Mouse (Mus musculus) monocyte, adult 5-6 weeks (primary cell): ENCODE data around the gene Gm28043. TPM values are rescaled to one million over a fixed set of nuclear protein-coding genes. Genes with fewer than 3 reads are reported as not detected.
"Not testable (repeated sequence)": the region's sequence is repeated elsewhere in the genome, so short reads cannot be mapped to it uniquely, and the experiment has no call there.

Experiments
- ATAC-seq: fragments of 153-309, 156-312 bp; replicated peaks from 2 replicates; pipeline ENCODE4 v1.8.0; 2017; ENCODE audit warnings: mild to moderate bottlenecking; ENCODE audit not compliant: low TSS enrichment, insufficient number of reproducible peaks, severe bottlenecking, poor library complexity, low FRiP score
- total RNA-seq: library from RNA; stranded (forward); fragments of 200-1000, 200-491, 200-594 nt; gene quantifications from 3 replicates; pipeline ENCODE4 v1.2.3, GENCODE M21; 2017

Gm28043 gene
- total RNA-seq, 1 experiment from 2014 or later: 17.9 TPM

GRCm38 (mm10) chr17:29702938-29703710, 88.4 kb downstream of the Gm28043 start:
- ATAC-seq: no peak

DNA sequence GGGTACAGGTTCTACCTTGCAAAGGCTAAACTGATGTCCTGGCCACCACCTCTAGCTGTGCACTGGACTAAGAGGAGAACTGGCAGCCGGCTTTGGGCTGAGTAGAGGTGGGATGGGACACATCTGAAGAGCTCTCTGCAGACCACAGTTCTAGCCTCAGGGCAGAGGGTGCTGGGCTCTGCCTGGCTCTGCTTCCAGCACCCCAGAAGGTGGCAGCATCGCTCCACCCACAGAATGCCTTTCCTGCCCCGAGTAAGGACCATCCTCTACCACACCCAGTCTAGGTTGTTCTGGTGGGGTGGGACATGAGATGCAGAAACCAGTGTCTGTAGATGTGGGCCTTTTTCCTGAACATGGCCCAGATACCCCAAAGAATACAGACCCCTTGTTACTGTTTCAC, 90.1 kb downstream of the Gm28043 start:
- no peak for ATAC-seq

- no peak for ATAC-seq
Observed at GRCm38 (mm10) chr17:29705881-29706280, 91.2 kb downstream of the Gm28043 start.

GRCm38 (mm10) chr17:29706981-29707545, 92.4 kb downstream of the Gm28043 start:
- ATAC-seq: no peak

DNA sequence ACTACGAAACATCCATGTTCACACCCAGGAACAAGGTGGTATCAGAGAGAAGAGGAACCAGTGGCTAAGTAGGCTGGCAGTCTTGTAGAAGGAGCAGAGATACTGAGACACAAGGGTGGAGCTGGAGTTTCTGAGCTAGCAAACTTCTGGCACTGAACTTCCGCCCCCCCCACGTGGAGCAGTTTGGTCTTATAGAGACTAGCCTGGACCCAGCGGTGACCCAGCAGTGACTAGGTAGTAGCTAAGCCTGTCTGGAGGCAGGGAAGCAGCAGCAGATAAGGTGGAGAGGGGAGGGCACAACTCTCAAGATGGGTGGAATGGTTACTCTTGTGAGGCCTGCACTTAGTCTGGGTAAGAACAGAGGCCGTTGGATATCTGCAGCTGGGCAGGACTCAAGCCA, 94.1 kb downstream of the Gm28043 start:
- ATAC-seq: no peak

DNA sequence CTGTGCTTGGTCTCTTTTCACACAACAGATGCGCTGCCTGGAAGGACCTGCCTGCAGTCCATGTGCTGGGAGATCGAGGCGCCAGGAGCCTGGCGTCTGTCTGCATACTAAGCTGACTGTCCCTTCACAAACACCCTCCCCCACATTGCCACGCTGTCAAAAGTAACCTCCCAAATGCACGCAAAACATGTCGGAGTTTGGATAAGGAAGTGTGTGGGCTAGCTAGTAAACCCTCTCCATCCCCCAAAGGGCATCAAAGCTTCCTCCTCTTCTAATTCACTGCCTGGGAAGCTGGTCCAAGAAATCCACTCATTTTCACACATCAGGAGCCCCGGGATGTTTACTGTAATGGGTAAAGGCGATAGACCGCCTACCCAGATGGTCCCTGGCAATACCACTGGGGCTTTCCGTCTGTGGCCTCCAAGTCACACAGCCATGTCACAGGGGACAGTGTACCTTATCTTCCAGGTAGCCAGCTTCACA, 95.9 kb downstream of the Gm28043 start:
- no peak for ATAC-seq

GRCm38 (mm10) chr17:29711076-29711744, 96.5 kb downstream of the Gm28043 start:
- no peak for ATAC-seq

DNA sequence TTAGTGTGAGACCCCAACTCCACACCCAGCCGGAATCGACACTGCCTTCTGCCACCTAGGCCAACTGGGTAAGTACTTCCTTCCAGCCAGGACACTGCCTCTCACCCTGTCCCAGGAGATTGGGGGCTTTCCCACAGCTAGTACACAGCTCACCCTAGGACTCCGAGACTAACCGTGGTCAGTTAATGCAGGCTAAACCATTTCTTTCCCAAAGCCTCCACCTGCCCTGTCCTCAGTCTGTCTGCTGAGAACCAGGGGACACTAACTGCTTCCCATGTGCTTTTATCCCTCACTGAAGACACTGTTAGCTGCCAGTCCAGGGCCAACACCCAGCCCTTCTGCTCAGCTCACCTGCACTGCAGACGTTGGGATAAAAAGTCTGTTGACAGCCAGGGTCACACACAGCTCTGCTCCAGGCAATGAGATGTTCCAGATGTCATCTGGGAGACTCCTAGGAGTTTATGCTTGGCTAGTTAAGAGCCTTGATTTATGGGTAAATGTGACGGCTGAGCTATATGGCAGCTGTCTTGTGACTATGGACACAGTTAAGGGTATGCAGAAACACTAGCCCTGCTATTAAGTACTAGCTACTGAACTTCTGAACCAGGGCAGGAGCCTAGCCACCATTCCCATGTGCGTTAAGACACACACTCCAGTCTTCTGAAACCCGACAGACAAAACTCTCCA, 97.2 kb downstream of the Gm28043 start:
- no peak for ATAC-seq

GRCm38 (mm10) chr17:29712565-29712964, 97.9 kb downstream of the Gm28043 start:
- ATAC-seq: no peak

DNA sequence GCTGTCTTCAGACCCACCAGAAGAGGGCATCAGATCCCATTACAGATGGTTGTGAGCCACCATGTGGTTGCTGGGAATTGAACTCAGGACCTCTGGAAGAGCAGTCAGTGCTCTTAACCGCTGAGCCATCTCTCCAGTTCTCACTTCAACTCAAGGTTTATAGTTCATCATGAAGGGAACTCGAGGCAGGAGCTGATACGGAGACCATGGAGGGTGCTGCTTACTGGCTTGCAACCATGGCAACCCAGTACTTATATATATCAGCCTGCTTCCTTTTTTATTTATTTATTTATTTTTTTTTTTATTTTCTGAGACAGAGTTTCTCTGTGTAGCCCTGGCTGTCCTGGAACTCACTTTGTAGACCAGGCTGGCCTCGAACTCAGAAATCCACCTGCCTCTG, 99.1 kb downstream of the Gm28043 start:
- ATAC-seq: not testable (repeated sequence)

GRCm38 (mm10) chr17:29716732-29717445, 102.2 kb downstream of the Gm28043 start, which contains the start of gene Ccdc167:
Gene Ccdc167 (minus strand): TSS chr17:29717044.
- peak; percentile 99 for ATAC-seq

GRCm38 (mm10) chr17:29718660-29719059, 104.0 kb downstream of the Gm28043 start:
- no peak for ATAC-seq

DNA sequence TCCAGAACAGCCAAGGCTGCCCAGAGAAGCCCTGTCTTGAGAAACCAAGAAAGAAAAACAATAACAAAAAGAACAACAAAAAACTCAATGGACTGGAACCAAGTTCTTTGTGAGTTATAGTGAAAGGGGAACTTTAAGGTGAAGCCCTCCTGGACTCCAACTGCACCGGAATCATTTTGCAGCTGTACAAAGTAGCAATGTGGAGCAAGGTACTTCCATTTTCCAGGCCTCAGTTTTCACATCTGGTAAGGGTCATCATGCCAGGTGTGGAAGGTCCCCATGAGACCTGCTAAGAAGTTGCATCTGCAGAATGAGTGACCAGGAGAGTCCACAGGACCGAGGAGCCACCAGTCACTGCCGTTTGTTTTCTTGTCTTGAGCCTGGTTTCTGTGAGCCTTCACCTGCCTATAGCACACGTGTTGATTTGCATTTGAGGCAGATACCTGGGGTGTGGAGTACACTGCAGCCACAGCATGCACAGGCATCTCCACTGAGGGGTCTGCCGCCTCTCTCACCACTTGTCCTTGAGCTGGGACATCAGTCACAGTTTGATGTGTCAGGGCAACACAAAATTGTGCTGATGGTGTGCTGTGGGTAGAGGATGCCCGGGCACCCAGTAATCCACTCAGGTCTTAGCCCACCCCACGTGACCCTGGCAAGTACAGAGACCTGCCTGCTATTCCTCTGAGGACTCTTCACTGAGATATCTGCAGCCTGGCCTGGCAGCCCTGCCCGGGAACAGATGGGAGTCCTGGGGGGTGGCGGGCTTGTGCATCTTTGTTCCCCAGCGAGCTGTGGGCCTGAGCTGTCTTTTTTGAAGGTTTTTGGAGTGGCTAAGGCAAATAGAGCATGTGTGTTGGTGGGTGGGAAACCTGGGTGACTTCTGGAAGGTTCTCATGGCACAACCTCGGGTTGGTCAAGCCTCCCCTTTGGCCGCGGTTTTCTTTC, 105.2 kb downstream of the Gm28043 start:
- no peak for ATAC-seq

DNA sequence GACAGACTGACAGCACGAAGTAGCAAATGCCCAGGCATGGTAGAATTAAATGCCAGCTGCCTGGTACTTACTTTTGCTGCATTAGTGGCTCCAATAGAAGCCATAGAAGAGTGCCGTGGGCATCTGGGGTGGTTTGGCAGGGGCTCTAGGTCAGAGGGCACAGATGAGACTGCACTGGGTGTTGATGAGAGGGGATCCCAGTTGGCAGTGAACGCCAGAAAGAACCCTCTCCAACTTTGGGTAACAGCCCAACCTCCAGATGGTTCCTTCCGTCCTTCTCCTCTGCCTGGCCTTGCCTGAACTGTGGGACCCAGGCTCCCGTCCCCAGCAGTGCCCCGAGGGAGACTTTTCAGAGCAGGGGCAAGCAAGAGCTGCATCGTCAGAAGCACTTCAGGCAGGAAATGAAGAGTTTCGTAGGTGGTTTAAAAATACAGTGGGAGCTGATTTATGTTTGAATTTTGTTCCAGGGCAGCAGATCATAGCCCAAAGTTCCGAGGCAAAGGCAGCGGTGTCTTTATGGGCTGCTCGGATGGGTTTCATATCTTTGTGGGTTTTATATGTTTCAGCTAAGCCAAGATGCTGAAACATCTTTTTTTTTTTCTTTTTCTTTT, 106.2 kb downstream of the Gm28043 start:
- ATAC-seq: no peak

DNA sequence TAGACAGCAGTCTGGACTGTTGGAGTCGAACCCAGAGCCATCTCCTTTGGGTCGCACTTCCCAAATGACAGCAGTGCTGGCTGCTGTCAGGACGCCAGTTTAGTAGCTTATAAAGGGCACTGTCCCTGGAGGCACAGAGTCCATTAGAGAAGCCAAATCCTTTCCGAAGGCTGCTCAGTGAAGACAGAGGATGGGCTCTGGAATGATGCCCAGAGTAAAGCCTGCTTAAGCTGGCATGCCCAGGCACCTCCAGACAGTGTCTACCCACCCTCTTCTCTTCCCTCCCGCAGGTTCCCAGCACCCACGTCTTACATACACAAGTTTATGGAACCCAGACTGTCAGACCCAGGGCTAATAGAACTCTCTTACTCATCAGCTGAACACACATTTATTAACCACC, 109.9 kb downstream of the Gm28043 start:
- no peak for ATAC-seq

GRCm38 (mm10) chr17:29725027-29725620, 110.4 kb downstream of the Gm28043 start:
- no peak for ATAC-seq

- no peak for ATAC-seq
Observed at GRCm38 (mm10) chr17:29728082-29728481, 113.4 kb downstream of the Gm28043 start.
